Mouse (Mus musculus) bone marrow, adult 2 months (tissue): ENCODE measurements around the gene Atp6v1c2.

Source experiments
- CTCF ChIP-seq: fragments of 200-500 bp; IDR thresholded peaks from 2 replicates; pipeline ENCODE4 v1.5.1; 2011; ENCODE audit warnings: low read length, control low read depth; ENCODE audit not compliant: control insufficient read depth, insufficient read depth
- POLR2A ChIP-seq: fragments of 200-500 bp; IDR thresholded peaks from 2 replicates; pipeline ENCODE4 v1.6.1; 2011; ENCODE audit warnings: low read depth, mild to moderate bottlenecking, control low read depth, low read length, borderline replicate concordance; ENCODE audit not compliant: control insufficient read depth

GRCm38 (mm10) chr12:17310852-17311839 lies 18.0 kb downstream of the Atp6v1c2 start:
- TF ChIP-seq POLR2A (no peak), CTCF (no peak)
